Mouse (Mus musculus): ENCODE measurements around the gene Ssr3.

- TF ChIP-seq CTCF (IDR thresholded peaks at IDR 0.05) = no peak
- no peak for TF ChIP-seq EP300 (IDR thresholded peaks at IDR 0.05)
Measured at GRCm38 (mm10) chr3:65392421-65392817, at the start of gene Ssr3.

Data from lung, postnatal 0 days (tissue).